Mouse (Mus musculus) layer of hippocampus, adult 9-10 months (tissue): ENCODE measurements around the gene Card9.

Experiments
- DNase-seq: peaks from one replicate; pipeline ENCODE4 v3.0.0; 2022; ENCODE audit warnings: low spot score

Card9 gene

GRCm38 (mm10) chr2:26362991-26363390 lies 2.3 kb upstream of the Card9 start:
- DNase-seq: no peak

- no peak for DNase-seq
Measured at GRCm38 (mm10) chr2:26359983-26360382, 735 bp downstream of the Card9 start.

GRCm38 (mm10) chr2:26358667-26359320 lies 1.9 kb downstream of the Card9 start:
- no peak for DNase-seq

- no peak for DNase-seq
Measured at GRCm38 (mm10) chr2:26357484-26357883, 3.2 kb downstream of the Card9 start.

- no peak for DNase-seq
Measured at GRCm38 (mm10) chr2:26356678-26357077, 4.0 kb downstream of the Card9 start.

- no peak for DNase-seq
Measured at GRCm38 (mm10) chr2:26356231-26356630, 4.5 kb downstream of the Card9 start.

GRCm38 (mm10) chr2:26354401-26354800 lies 6.3 kb downstream of the Card9 start:
- no peak for DNase-seq

- no peak for DNase-seq
Measured at GRCm38 (mm10) chr2:26353066-26353980, 7.4 kb downstream of the Card9 start.

GRCm38 (mm10) chr2:26352291-26352910 lies 8.3 kb downstream of the Card9 start:
- DNase-seq: no peak

- peak; percentile 80 for DNase-seq
Measured at GRCm38 (mm10) chr2:26351358-26352290, 9.1 kb downstream of the Card9 start, which contains the start of gene Dnlz. Gene Dnlz, minus strand, starts transcription at chr2:26352110.

GRCm38 (mm10) chr2:26348241-26348640 lies 12.5 kb downstream of the Card9 start:
- no peak for DNase-seq

- DNase-seq: no peak
Measured at GRCm38 (mm10) chr2:26342609-26343490, 17.9 kb downstream of the Card9 start.

GRCm38 (mm10) chr2:26342044-26342443 lies 18.7 kb downstream of the Card9 start:
- no peak for DNase-seq

GRCm38 (mm10) chr2:26341510-26341981 lies 19.2 kb downstream of the Card9 start:
- no peak for DNase-seq

GRCm38 (mm10) chr2:26339204-26339551 lies 21.5 kb downstream of the Card9 start:
- DNase-seq: no peak

- no peak for DNase-seq
Measured at GRCm38 (mm10) chr2:26338302-26339203, 22.2 kb downstream of the Card9 start.

GRCm38 (mm10) chr2:26330702-26331101 lies 30.0 kb downstream of the Card9 start:
- DNase-seq: no peak

- DNase-seq: no peak
Measured at GRCm38 (mm10) chr2:26330056-26330468, 30.7 kb downstream of the Card9 start.

- DNase-seq: no peak
Measured at GRCm38 (mm10) chr2:26329402-26329801, 31.3 kb downstream of the Card9 start.
